Mouse (Mus musculus) spleen, postnatal 4 days (tissue): Measurements from ENCODE around the gene Bmp6.

ENCODE experiments used
- DNase-seq, 2 experiments: peaks; one replicate each; pipeline ENCODE4 v3.0.0; 2022; ENCODE audit warnings: low spot score in 2 of 2

Bmp6 gene

DNA sequence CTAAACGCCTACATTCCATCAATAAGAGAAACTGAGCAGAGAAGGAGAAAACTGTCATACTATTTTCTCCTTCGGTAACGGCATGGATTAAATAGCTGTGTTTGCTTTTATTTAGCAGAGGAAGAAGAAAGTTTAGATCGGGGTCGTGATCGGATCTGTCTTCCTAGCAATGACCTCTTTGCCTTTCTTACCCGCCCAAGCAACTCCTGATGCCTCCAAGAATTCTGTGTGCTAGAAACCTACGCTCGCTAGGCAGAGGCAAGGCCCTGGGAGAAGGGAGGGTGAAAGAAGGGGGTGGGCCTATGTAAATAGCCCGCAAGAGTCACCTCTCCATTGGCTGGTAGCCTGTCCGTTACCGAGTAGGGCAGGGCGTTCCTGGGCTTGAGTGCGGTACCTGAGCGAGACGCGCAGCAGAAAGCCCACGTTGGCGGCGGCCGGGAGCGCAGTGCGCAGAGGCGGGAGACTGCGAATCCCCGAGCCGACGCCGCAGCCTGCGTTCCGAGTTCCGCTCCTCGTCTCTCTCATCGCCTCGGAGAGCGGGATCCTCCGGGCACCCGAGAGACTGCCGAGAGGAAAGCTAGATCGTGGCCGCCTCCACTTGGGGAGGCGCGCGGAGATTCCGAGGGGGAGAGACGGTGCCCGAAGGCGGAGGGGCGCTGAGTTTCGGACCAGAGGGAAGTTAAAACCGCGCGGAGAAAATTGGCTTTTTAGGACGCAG is at the start of gene Bmp6:
Gene Bmp6, plus strand, starts transcription at position 395 of the 718 bp plus-strand sequence.
- DNase-seq = peak; percentile 25 to 65

DNA sequence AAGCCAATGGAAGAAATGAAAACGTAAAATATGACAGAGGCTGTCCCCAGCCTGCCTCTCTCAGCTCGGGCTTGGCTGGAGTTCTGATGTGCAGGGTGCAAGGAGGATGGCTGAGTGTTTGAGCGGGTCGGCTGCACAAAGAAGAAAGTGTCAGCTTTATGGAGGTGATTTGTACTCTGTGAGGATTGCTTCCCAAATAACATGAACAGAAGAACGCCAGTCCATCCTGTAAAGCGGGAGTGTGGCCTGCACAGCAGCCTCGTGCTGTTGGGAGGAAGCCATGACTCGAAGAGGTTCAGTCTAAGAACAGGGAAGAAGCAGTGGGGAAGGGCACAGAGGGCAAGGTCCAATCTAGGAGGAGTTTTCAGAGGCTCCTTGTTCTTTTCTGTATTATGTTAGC is 48.7 kb upstream of the Bmp6 start:
- DNase-seq = no peak

DNA sequence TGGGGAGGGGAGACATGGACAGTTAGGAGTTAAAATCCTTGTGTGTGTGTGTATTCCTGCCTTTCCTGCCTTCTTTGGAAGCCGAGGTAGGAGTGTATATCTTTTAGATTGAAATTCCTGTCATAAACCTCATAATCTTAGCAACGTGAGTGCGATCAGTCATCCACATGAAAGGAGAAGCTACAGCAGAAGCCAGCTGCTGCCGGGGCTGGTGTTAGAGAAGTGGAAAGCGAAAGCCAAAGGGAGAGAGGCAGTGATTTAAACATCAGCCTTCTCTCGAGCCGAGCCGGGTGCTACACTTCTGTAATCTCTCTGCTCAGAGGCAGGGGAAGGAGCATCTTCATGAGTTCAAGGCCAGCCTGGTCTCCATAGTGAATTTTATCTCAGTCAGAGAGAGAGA is 48.3 kb upstream of the Bmp6 start:
- DNase-seq = no peak

DNA sequence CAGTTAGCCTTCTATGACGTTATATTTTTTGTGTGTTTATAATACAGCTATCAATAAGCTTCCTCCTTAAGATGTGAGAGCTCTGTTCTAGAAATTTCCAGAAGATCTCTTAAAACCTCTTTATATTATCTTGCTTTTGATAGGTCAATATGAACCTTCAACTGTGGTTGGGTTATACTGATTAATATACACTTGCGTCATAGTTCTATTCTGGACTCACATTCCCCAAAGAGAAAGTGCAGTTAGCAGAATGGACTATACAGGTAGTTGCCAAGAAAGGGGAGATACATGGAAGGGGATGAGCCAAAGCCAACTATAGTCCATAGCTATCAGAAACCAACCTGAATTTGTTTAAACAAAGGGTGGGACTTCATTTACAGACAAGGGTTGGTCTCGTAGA is 33.8 kb upstream of the Bmp6 start:
- no peak for DNase-seq

DNA sequence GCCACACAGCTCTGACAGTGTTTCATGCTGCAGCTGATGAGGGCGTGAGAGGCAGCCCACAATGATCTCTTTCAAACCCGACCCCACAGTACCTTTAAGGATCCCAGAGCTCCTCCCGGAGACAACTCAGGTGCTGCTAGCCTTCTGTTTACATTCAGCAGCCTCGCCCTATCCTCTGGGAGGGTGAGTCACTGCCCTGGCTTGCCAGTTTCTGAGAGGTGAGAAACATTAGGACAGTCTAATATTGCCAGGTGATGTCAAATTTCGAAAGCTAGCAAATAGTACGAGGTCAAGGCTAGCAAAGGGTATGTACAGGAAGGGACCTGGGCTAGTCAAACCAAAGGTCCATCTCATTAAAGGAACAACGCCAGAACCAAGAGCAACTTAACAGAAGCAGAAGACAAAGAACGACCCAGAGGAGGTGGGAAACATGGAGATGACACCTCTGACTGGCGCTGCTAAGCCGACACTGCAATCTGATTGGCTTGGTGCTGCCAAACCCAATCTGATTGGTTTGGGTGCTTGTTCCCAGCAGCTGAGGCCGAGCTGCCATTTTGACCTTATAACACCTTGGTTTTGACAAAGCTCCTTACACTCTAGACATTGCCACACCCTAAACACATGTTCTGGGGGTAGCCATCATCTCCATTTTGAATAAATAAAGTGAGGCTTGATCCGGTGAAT is 32.4 kb upstream of the Bmp6 start:
- DNase-seq = no peak

DNA sequence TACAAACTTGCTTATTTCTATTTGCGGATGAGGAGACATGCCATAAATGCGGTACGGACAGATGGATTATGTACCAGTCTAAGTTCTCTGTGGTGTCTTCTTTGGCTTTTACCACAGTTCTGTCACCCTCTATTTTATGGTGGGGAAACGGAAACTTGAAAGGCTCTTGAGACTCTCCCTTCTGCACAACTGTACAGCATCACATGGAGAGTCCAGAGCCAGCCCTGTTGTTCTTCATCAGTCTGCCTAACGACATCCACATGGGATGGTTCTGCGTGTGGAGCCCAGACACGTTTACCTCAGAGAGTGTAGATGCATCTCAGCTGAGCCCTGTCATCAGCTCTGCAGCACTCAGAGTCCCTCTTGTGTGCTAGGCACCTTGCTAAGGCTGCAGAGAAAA is 30.3 kb upstream of the Bmp6 start:
- DNase-seq = no peak

DNA sequence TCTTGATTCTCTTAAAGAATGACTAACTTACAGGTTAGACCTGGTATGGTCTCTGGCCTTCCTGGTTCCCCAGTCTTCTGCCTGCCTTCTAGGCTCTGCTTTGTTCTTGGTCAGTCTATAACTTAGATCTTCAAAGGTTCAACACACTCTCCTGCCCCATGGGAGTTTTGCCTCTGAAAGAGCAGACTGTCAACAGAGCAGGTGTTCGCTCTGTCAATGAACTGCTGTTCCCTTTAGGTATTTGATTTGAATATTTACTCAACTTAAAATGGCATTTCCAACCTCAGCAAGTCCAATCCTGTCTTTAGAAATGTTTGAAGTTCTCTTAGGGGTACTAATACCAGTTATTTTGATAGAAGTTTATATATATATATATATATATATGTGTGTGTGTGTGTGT is 26.5 kb upstream of the Bmp6 start:
- no peak for DNase-seq

DNA sequence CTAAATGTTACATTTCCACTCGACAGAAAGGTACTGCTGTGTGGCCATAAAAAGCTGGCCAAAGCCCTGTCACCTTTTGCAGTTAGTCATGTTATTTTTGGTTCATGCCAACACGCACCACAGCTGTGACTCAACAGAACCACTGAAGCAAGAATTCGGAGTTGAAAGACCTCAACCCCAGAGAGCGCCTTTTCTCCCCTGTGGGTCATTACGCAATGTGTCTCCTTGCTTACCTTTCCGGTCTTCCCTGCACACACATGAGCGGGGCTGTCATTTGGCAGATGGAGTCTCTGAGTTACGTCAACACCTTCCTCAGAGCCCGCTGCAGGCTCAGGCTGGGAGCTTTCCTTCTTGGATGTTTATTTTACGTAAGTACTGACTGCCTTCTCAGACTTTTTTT is 24.6 kb upstream of the Bmp6 start:
- no peak for DNase-seq

DNA sequence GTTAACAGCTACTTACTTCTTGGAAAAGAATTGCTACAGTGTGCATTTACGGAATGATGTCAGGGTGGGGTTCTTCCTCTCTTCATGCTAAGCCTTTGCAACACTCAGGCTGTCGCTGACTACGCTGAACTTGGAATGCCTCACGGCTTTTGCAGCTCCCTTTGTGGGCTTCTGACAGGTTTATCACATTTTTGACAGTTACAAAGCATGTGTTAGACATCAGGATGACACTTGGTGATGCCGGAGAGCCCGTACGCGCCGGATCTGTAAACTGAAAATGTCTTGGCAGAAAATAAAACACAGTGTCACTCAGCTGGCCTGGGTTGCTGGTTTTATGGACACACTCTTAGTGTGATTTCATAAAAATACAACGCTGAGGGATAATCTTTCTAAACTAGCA is 20.5 kb upstream of the Bmp6 start:
- no peak for DNase-seq

DNA sequence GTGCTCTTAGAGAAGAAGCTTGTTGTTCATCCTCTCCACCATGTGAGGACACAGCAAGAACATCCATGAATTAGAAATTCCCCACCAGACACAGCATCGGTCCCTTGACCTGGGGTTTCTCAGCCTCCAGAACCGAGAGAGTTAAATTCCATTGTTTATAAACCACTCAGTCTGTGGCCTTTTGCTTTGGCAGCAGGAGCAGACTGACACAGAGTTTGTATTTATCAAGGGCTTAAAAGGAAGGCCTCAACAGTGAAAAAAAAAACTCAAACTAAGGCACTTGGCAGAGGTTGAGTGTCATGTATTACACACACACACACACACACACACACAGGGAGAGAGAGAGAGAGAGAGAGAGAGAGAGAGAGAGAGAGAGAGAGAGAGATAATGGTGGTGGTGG is 17.5 kb upstream of the Bmp6 start:
- no peak for DNase-seq

DNA sequence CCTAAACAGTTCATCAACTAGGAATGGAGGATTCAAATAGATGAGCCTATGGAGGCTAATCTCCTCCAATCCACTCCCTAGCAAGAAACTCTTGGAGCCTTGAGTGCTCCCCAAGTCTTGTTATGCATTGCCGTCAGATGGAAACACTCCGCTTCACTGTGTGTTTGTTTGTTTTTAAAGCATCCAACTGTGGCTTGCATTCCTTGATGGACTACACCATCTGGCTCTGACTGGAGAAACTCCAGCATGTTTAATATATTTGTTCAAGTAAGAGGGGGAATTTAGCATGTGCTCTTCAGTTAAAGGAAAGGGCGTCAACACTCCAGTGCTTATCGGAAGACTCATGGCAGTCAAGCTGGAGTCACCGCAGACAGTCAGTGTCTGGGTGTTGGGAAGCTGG is 11.4 kb upstream of the Bmp6 start:
- no peak for DNase-seq

DNA sequence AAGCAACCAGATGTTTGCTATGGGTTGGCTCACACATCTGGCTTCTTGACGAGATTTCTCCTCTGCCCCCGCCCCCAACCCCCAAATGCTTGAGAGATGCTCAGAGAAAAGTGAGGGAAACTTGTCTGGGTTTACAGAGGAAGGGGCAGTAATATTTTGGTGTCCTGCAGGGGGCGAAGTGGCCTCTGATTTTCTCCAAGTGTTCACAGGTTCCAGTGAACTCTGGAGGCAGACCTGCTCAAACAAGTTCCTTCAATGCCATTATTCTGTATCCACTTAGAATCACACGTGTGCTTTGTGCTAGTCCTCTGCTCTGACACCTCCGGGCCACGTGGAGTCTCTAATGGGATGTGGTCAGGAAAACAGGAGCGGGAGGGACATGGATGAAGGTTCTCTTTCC is 2.3 kb upstream of the Bmp6 start:
- DNase-seq = peak; percentile 30 to 67

DNA sequence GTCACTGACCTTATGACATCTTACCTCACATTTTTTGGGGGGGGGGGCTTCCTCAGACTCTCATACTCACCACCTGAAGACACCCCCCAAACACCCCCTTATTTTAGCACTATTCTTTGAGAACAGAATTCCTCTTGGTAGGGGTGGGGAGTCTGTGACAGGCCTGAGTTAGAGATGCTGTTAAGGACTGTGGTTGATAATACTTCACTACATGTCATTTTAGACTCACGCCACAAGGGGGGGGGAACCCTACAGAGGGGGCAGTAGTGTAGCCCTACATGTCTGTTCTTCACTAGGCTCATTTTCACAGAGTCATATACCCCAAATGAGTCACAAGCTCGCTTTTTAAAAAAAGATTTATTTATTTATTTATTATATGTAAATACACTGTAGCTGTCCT is 1.7 kb upstream of the Bmp6 start:
- DNase-seq = no peak

DNA sequence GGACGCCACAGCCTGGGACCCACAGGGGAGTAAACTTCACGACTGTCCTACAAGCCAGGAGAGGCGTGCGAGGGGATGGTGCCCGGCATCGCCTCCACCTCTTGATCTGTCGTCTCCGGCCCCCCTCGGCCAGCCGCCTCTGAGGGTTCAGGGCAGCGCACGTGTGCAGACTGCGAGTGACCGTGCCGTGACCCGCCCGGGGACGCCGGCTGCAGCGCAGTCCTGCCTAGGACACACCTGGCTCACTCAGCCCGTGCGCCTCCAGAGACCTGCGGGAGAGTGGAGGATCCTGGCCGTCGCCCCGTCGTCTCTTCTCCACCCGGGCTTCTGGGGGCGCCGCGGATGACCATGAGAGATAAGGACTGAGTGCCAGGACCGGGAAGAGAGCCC is 519 bp downstream of the Bmp6 start:
- no peak for DNase-seq

DNA sequence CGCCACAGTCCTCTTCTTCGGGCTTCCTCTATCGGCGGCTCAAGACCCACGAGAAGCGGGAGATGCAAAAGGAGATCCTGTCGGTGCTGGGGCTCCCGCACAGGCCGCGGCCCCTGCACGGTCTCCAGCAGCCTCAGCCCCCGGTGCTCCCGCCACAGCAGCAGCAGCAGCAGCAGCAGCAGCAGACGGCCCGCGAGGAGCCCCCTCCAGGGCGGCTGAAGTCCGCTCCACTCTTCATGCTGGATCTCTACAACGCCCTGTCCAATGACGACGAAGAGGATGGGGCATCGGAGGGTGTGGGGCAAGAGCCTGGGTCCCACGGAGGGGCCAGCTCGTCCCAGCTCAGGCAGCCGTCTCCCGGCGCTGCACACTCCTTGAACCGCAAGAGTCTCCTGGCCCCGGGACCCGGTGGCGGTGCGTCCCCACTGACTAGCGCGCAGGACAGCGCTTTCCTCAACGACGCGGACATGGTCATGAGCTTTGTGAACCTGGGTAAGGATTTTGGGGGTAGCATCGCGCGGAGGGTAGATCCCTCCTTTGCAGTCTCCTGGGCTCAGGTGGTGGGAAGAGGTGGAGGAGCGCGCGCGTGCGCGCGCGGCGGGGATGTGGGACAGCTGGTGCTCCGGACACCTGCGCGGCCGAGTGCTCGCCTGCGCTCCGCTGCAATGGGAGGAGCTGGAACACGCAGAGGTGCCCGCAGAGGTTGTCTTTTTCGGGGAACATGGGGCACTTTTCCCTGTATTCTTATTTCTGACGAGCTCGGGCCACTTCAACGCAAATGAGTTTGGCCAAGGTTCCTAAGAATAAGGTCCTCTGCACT is 1.4 kb downstream of the Bmp6 start:
- DNase-seq = peak in 1 of 2 experiments; percentile 63

DNA sequence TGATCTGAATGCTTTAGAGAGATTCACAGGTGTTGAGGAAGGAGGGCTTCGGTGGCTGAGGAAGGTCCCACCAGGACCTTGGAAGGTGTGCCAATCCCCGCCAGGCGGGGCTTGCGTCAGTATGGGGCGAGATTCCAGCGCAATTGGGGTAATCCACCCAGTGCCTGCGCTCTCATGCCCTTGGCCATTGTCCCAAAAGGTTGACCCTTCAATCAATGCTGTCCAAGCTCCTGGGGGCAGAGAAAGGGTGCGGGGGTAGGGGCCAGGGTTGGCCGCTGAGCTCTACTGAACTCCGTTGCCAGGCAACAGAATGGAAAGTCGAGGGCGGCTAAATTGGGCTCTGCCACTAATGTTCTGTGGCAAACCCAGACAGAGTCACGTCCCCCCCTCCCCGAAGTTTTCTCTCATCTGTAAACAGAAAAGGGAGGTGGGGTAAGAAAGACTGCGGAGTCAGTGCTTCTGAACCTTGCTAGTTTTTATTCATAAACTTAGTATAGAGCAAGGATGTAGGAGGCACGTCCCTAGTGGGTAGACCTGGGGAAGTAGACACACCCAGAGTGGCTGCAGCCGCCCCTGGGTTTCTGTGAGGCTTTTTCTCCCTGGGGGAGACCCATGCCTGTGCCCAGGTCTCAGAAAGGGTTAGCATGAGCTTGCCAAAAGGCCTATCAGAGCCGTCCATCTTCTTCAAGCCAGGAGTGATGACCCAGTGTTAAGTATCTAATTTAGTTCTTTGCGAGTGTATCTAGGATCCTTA is 2.3 kb downstream of the Bmp6 start:
- no peak for DNase-seq

DNA sequence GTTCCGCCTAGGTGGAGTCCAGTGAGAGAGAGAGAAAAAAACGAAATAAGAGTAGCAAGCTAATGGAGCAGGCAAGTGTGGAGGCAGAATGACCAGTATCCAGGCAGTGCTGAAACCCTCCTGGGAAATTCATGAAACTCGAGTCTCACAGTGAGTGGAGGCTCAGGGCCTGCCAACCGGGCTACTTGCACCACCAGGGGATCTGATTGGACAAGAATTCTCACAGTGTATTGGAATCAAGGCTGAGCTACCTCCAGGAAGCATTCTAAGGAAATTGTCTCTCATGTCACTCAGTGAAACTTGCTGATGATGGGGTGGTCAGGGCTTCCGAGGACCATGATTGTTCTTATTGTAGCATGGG is 2.8 kb downstream of the Bmp6 start:
- DNase-seq = no peak

DNA sequence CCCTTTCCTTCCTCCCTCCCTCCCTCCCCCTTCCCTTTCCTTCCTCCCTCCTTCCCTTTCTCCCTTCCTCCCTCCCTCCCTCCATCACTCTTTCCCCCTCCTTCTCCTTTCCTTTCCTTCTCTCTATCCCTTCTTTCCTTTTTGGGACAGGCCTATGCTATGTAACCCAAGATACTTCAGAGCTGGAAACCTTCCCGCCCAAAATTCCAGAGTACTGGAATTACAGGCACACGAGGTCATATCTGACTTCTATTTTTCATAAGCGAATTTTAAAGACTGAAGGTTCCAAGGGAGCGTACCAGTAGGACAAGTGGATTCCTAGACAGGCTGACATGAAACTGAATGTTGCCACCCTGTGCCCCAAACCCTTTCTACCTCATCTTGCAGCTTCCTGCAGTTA is 4.1 kb downstream of the Bmp6 start:
- no peak for DNase-seq

DNA sequence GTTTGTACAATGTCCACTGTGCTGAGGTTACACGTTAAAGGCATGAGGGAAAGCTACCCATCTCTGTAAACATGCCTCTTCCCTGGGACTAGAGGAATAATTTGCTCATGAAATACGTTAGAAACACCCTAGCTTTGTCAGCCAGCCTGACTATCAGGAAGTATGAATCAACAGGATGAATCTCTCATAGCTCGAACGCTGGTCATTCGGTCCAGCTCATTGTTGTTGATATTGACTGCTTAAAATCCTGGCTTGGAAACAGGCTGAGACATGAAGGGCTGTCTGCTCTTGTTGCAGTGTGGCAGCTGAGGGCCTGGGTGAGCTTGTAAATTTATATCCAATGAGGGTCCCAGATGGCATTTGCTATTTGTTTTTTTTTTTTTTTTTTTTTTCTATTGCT is 4.9 kb downstream of the Bmp6 start:
- DNase-seq = no peak

DNA sequence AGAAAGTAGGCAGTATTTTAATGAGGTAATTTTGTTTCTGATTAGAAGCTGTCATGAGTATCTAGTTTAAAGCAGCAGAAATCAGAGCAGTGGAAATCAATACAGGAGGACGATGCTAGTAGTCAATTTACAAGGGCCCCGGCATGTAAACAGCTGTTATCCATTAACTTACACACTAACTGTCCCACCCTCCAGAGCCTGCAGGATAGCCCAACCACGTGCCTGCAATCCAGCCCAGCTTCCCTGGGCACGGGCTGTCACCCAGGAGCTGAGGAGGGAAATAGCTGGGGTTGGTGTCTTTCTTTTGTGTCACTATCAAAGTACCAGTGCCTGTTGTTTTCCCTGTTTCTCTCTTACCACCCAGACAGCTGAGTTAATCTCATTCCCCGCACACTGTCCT is 7.1 kb downstream of the Bmp6 start:
- no peak for DNase-seq

DNA sequence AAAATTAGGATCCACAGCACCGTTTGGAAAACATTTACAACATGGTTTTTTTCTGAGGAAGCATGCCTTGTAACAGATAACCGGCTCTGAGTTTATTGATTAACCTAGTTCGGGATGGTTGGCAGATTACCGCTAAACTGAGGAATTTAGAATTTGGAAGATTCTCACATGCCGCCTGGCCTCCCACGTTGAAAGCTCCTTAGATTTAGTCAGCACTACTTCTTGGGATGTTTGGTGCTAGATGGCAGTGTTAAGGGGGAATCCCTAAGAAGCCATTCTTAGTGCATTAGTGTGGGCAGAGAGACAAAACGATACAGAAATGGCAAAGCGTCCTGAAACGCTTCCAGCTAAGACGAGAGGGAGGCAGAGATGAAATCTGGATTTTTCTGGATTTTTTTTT is 8.1 kb downstream of the Bmp6 start:
- DNase-seq = no peak
